Mouse (Mus musculus) kidney, embryonic 16.5 days (tissue): ENCODE measurements around the gene Rab15. TPM values are rescaled to one million over a fixed set of nuclear protein-coding genes. Genes with fewer than 3 reads are reported as not detected.

Experiments used
- ATAC-seq: fragments of 200-750 bp; cut with Nextera tagmentation; 2 replicates; pipeline ENCODE4 v1.8.0; 2017; ENCODE audit warnings: moderate TSS enrichment; ENCODE audit not compliant: low FRiP score, low TSS enrichment
- H3K27ac ChIP-seq: fragments of 300-500 bp; sonication (generic); 2 replicates; pipeline ENCODE4 v1.5.1; 2014; ENCODE audit warnings: low read length
- H3K27me3 ChIP-seq: fragments of 300-500 bp; sonication (generic); 2 replicates; pipeline ENCODE4 v1.6.1; 2014; ENCODE audit warnings: low read length, control low read depth, mixed read lengths; ENCODE audit not compliant: insufficient read depth
- H3K36me3 ChIP-seq: fragments of 300-500 bp; sonication (generic); 2 replicates; pipeline ENCODE4 v1.6.1; 2014; ENCODE audit warnings: low read length, control low read depth, mixed read lengths; ENCODE audit not compliant: insufficient read depth
- H3K4me1 ChIP-seq: fragments of 300-500 bp; sonication (generic); 2 replicates; pipeline ENCODE4 v1.6.1; 2014; ENCODE audit warnings: low read length, control low read depth, mixed read lengths; ENCODE audit not compliant: insufficient read depth
- H3K4me2 ChIP-seq: fragments of 300-500 bp; sonication (generic); replicated peaks from 2 replicates; pipeline ENCODE4 v1.6.1; 2014; ENCODE audit warnings: low read depth, low read length
- H3K4me3 ChIP-seq: fragments of 300-500 bp; sonication (generic); 2 replicates; pipeline ENCODE4 v1.5.1; 2014; ENCODE audit warnings: mild to moderate bottlenecking, low read length
- H3K9ac ChIP-seq: fragments of 300-500 bp; sonication (generic); replicated peaks from 2 replicates; pipeline ENCODE4 v1.6.1; 2014; ENCODE audit warnings: low read length
- H3K9me3 ChIP-seq: fragments of 300-500 bp; sonication (generic); 2 replicates; pipeline ENCODE4 v1.6.1; 2016; ENCODE audit warnings: low read length, control low read depth
- WGBS: fragments of 180-500 bp; shearing (Covaris S2); extraction: QIAGEN DNeasy Blood & Tissue Kit; methylation state at CpG from one replicate; pipeline ENCODE4 v1.1.7; 2014; 5-methylcytosine and 5-hydroxymethylcytosine counted together
- polyA plus RNA-seq: library from polyadenylated mRNA; unstranded; fragments of >200 nt; fragmentation: Nextera tagmentation; extraction: Ambion mirVana; gene quantifications from 2 replicates; pipeline ENCODE4 v1.2.1, GENCODE M21; 2015

Gene Rab15
- polyA plus RNA-seq, 1 experiment from 2014 or later: 14.2 TPM

DNA sequence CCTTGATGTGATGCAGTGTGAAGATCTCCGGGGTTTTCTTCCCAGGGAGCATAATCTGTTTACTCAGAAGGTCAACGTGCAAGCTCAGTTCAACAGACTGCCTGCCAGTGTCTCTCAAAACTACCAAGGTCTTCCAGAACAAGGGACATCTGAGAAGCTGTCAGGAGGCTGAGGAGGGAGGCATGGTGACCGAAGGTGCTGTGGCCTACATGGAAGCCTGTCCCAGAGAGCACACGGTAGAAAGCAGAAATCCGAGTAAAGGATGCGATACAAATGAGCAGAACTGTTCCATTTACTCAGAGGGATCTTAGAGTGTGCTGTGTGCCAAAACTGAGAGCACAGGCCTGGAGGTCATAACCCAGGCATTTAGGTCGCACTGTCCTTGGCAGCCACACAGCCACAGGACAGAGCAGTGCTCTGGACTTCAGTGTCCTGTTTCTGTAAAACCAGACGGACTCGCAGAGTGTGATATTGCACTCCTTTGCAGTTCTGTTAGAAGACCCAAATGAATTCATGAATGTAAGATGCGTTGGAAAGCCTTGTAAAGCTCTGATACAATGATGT is 38.6 kb downstream of the Rab15 start:
- Histone ChIP-seq H3K4me2 (no peak overlapping the region), H3K4me3 (no peak overlapping the region), H3K27me3 (no peaks in the 10 kb centered on the region), H3K9me3 (no peaks in the 10 kb centered on the region), H3K27ac (no peak overlapping the region), H3K36me3 (no peaks in the 10 kb centered on the region), H3K9ac (no peak overlapping the region), H3K4me1 (no peaks in the 10 kb centered on the region)
- ATAC-seq: no peak
- 62% methylated on average over 10 of the region's 10 CpGs for WGBS

DNA sequence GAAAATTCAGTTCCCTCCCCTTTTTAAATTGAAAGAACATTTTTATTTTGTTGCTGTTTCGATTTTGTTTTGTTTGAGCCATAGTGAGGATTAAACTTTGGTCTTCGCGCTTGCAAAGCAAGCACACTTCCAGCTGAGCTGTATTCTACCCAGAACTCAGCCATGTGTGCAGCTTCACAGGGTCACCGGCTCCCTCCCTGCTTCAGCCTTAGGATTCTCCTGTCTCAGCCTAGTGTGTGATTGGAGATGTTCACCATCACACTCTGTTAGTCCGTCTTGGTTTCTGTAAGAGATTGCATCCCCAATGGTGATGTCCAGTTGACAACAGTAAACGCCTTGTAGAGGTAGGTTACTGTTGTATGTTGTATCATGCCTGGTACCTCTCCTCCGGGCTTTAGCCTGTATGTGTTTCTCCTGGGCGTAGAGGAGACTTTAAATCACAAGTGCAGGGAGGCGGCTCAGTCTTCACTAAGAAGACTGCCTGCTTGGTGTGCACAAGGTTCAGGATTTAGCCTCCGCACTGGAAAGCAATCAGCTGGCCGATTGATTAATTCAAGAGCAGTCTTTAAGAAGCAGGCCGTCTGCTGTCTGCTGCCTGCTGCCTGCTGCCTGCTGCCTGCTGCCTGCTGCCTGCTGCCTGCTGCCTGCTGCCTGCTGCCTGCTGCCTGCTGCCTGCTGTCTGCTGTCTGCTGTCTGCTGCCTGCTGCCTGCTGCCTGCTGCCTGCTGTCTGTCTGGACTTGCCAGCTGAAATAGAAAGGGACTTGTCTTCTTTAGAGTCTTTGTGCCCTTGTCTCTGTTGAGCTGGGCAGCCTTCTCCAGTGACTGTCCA is 41.9 kb downstream of the Rab15 start:
- no peak for ATAC-seq
- H3K36me3 ChIP-seq: 0 out of 2 replicates have a peak, but pooled peaks cover 5% of the 10 kb centered on the region
- H3K9me3 ChIP-seq: no peaks in the 10 kb centered on the region
- no peaks in the 10 kb centered on the region for H3K27me3 ChIP-seq
- no peaks in the 10 kb centered on the region for H3K4me1 ChIP-seq
- no peak overlapping the region for H3K9ac ChIP-seq
- 80% methylated on average over 12 of the region's 12 CpGs for WGBS
- H3K4me3 ChIP-seq: no peak overlapping the region
- no peak overlapping the region for H3K27ac ChIP-seq
- H3K4me2 ChIP-seq: no peak overlapping the region

DNA sequence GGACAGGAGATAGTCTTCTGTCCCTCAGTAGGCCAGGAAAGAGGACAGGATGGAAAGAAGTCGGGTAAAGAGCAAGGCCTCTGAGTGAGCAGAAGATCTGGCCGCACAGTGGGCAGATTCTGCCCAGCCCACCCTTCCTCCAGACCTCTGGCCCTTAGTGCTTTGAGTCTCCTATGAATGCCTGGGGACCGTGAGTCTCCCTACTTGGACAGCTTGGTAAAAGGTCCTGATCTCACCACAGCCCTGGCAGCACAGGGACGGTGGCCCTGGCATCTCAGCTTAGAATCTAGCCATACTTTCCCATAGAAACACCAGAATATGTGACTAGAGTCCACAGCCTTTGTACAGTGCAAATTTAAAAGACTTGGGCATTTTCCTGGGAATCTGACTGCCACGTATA is 42.8 kb downstream of the Rab15 start:
- Histone ChIP-seq H3K4me3 (no peak overlapping the region), H3K36me3 (0 out of 2 replicates have a peak, but pooled peaks cover 5% of the 10 kb centered on the region), H3K4me2 (no peak overlapping the region), H3K4me1 (no peaks in the 10 kb centered on the region), H3K27me3 (no peaks in the 10 kb centered on the region), H3K27ac (no peak overlapping the region), H3K9ac (no peak overlapping the region), H3K9me3 (no peaks in the 10 kb centered on the region)
- ATAC-seq: no peak
- 95% methylated on average over 5 of the region's 5 CpGs for WGBS

DNA sequence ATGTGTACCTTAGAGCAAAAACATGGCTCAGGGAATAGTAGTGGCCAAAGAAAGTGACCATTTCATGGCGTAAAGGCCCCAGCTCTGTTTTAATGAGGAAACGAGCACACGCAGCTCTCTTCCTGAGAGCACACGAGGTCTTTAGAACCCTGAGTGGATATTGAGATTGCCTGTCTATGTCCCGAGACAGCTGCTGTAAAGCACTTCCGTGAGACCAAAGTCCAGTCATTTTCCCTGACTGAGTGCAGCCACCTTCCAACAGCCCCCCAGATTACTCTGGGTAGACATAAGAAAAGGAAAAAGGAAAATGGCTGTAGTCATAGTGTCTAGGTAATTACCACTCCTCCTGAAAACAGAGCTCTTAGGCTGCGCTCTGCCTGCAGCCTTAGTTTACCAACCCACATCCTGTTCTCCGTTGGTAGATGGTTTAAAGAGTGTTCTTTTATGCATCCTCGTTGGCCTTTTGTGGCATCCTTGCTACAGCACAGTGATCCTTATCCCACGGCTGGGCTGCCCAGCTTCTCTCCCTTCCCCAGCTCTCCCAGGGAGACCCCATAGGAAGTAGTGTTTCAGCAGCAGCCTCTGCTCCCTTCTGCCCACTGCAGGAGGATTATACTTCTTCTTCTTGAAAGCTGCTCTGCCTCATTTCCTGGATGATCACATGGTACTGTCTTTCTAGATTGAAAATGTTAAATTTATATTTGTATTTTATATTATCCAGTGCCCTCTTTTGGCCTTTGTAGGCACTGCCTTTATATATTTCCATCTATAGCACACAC is 44.2 kb downstream of the Rab15 start:
- Histone ChIP-seq H3K27me3 (no peaks in the 10 kb centered on the region), H3K36me3 (0 out of 2 replicates have a peak, but pooled peaks cover 5% of the 10 kb centered on the region), H3K27ac (no peak overlapping the region), H3K4me2 (no peak overlapping the region), H3K9me3 (no peaks in the 10 kb centered on the region), H3K4me1 (no peaks in the 10 kb centered on the region), H3K9ac (no peak overlapping the region), H3K4me3 (no peak overlapping the region)
- WGBS: 80% methylated on average over 10 of the region's 10 CpGs
- no peak for ATAC-seq

DNA sequence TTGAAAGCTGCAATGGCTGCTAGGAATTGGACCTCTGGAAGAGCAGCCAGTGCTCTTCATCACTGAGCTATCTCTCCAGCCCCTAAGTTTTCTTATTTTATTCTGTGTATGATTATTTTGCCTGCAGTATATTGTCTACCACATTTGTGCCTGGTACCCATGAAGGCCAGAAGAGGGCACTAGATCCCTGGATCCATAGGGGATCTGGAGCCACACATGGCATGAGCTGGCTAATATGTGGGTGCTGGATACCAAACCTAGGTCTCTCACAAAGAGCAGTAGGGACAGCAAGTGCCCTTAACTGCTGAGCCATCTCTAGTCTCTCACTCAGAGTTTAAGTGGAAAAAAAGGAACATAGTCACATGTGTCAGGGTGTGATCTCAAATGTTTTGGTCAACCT is 44.9 kb downstream of the Rab15 start:
- H3K36me3 ChIP-seq: 0 out of 2 replicates have a peak, but pooled peaks cover 5% of the 10 kb centered on the region
- H3K27me3 ChIP-seq: no peaks in the 10 kb centered on the region
- no peak overlapping the region for H3K4me2 ChIP-seq
- no peak overlapping the region for H3K27ac ChIP-seq
- no peaks in the 10 kb centered on the region for H3K4me1 ChIP-seq
- H3K4me3 ChIP-seq: no peak overlapping the region
- no peak overlapping the region for H3K9ac ChIP-seq
- no peaks in the 10 kb centered on the region for H3K9me3 ChIP-seq
- ATAC-seq: no peak

DNA sequence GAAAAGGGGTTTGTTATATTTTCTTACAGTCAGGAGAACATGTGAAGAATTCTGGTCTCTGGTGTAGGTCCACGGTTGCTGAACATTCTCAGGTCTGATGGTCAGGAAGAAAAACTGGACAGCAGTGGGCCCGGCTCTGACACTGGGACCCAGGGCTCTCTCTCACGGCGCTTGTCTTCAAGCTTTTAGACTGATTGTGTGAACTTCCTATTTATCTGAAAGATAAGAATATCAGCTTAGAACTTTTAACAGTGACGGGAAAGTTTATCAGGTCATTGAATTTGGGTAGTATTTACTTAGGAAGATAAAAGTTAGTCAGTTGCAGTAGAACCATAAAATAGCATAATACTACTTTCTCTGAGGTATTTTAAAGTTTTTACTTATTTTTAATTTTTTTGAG is 45.8 kb downstream of the Rab15 start:
- 0 out of 2 replicates have a peak, but pooled peaks cover 5% of the 10 kb centered on the region for H3K36me3 ChIP-seq
- no peaks in the 10 kb centered on the region for H3K4me1 ChIP-seq
- H3K4me2 ChIP-seq: no peak overlapping the region
- H3K9me3 ChIP-seq: no peaks in the 10 kb centered on the region
- no peak overlapping the region for H3K9ac ChIP-seq
- ATAC-seq: no peak
- no peaks in the 10 kb centered on the region for H3K27me3 ChIP-seq
- 87% methylated on average over 5 of the region's 5 CpGs for WGBS
- H3K27ac ChIP-seq: no peak overlapping the region
- no peak overlapping the region for H3K4me3 ChIP-seq

DNA sequence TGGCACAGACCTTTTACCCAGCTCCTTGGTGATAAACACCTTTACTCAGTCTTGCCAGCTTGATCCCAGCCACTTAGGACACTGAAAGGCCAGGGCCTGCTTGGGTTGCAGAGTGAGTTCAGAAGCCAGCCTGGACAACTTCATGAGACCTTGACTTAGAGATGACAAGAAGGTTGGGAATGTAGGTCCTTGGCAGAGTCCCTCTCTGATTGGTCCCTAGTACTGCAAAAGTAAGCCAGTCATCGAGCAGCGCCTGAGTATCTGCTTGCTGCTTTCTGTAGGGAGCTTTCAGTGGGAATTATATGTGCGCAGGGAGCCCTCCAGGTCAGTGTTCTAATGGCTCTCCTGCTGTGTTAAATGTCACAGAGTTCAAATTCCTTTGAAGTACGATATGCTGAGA is 47.6 kb downstream of the Rab15 start:
- Histone ChIP-seq H3K9me3 (no peaks in the 10 kb centered on the region), H3K4me1 (no peaks in the 10 kb centered on the region), H3K9ac (no peak overlapping the region), H3K4me3 (no peak overlapping the region), H3K36me3 (0 out of 2 replicates have a peak, but pooled peaks cover 5% of the 10 kb centered on the region), H3K27ac (no peak overlapping the region), H3K4me2 (no peak overlapping the region), H3K27me3 (no peaks in the 10 kb centered on the region)
- 72% methylated on average over 4 of the region's 4 CpGs for WGBS
- no peak for ATAC-seq

DNA sequence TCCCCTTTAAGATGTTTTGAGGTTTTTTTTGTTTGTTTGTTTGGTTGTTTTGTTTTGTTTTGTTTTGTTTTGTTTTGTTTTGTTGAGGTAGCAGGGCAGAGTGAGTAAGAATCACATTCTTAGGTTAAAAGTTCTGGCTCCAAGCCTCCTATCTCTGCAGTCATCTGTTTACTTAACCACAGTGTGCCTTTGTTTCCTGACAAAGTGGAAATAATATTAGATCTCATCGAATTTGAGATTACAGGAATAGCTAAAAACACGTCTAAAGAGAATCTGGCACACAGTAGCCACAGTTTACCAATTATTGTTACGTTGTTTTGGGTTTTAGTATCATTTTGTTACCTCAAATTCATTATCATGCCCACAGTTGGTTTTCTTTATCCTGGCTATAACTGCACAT is 48.1 kb downstream of the Rab15 start:
- Histone ChIP-seq H3K9ac (no peak overlapping the region), H3K36me3 (0 out of 2 replicates have a peak, but pooled peaks cover 5% of the 10 kb centered on the region), H3K4me1 (no peaks in the 10 kb centered on the region), H3K4me2 (no peak overlapping the region), H3K27ac (no peak overlapping the region), H3K9me3 (no peaks in the 10 kb centered on the region), H3K27me3 (no peaks in the 10 kb centered on the region), H3K4me3 (no peak overlapping the region)
- ATAC-seq: no peak
- 71% methylated on average over 3 of the region's 3 CpGs for WGBS

DNA sequence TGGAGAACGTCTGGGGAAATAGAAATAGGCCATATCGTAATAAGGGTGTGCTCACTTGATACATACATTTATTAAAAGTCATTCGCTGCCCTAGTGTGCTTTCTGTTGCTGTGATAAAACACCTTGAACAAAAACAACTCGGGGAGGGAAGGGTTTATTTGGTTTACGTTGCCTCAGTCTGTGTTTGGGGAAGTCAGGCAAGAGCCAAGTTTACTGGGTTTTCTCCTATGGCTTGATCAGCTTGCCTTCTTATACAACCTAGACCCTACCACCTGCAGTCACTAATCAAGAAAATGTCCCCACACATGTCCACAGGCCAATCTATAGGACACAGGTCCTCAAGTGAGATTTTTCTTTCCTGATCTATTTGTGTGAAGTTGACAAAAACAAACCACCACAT is 51.2 kb downstream of the Rab15 start:
- no peak overlapping the region for H3K4me3 ChIP-seq
- no peak overlapping the region for H3K9ac ChIP-seq
- no peaks in the 10 kb centered on the region for H3K4me1 ChIP-seq
- no peak for ATAC-seq
- WGBS: 86% methylated on average over 5 of the region's 5 CpGs
- no peak overlapping the region for H3K4me2 ChIP-seq
- no peak overlapping the region for H3K27ac ChIP-seq
- H3K27me3 ChIP-seq: no peaks in the 10 kb centered on the region
- no peaks in the 10 kb centered on the region for H3K36me3 ChIP-seq
- H3K9me3 ChIP-seq: no peaks in the 10 kb centered on the region
